Mouse (Mus musculus): ENCODE data around the gene Gm38655. TPM values are rescaled to one million over a fixed set of nuclear protein-coding genes. Genes with fewer than 3 reads are reported as not detected.
"Not testable (repeated sequence)": the region's sequence is repeated elsewhere in the genome, so short reads cannot be mapped to it uniquely, and the experiment has no call there.

The Gm38655 gene
- polyA plus RNA-seq, 1 experiment from 2014 or later, result not detected

DNA sequence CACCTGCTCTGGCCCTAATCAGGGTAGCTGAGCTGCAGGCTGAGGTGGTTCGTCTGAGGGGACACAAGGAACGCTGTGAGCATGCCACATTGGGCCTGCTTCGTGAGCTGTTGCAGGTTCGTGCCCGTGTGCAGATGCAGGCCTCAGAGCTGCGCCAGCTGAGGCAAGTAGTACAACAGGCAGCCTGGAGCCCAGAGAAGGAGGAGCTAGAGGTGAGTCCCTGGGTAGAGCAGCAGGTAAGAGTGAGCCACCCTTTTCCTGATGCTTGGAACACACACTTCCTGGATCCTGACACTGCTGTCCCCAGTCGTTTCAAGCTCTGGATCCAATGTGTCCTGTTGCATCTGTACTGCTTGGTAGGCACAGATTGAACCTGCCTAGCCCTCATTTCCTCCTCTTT lies 11.9 kb downstream of the Gm38655 start:
- no peak for DNase-seq (ENCODE audit: low spot score)
- H3K9me3 ChIP-seq, result no peaks in the 10 kb centered on the region
- 78% methylated on average over 7 of the region's 7 CpGs for WGBS
- H3K4me3 ChIP-seq, result no peak overlapping the region
- no peaks in the 10 kb centered on the region for H3K27me3 ChIP-seq (replicated peaks; ENCODE audit: low read depth, poor library complexity, severe bottlenecking)
- peaks cover 38% of the 10 kb centered on the region for H3K36me3 ChIP-seq (replicated peaks)
- no peaks in the 10 kb centered on the region for H3K4me1 ChIP-seq
- no peak overlapping the region for H3K27ac ChIP-seq (replicated peaks)

DNA sequence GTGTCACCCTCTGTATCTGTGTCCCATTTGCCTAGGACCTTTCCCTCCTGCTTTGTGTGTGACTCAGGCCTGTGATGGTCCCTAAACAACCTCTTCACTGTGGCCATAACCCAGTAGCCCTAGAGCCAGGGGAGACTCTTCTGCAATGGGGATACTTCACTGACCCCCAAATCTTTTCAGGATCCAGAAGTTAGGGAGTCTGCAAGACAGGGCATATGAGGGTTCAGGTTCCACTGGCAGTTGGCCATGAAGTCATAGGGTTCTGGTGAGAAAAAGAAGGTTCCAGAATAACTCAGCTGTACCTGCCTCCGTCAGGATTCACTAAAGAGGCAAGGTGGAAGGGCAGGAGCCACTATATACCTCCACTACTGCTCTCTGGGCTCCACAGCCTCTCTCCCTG lies 13.1 kb downstream of the Gm38655 start, which contains the start of gene Ccdc154:
Ccdc154 (plus strand) TSS at position 301 of the 400 bp plus-strand sequence.
- no peak within 1 kb of the TSS for H3K27ac ChIP-seq (replicated peaks)
- peaks cover 50% of the 10 kb centered on the region for H3K36me3 ChIP-seq (replicated peaks)
- no peaks in the 10 kb centered on the region for H3K27me3 ChIP-seq (replicated peaks; ENCODE audit: low read depth, poor library complexity, severe bottlenecking)
- WGBS, result 83% methylated on average over 1 of the region's 1 CpGs
- no peaks in the 10 kb centered on the region for H3K4me1 ChIP-seq
- no peak within 1 kb of the TSS for H3K4me3 ChIP-seq
- no peaks in the 10 kb centered on the region for H3K9me3 ChIP-seq
- DNase-seq (ENCODE audit: low spot score), result no peak

DNA sequence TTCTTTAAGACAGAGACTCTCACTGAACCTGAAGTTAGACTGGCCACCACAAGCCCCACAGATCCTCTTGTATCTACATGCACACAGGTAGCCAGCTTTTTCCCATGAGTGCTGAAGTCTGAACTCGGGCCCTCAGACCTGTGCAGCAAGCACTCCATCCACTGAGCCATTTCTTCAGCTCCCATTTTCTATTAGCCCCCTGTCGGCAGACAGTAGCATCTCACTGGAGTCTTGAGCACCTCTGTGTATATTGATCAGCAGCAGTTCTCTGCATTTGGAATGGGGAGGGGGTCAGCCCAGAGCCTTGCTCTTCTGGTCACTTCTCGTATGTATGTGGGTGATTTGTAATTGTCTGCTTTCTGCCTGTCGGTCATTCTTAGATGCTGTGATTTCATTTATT lies 35.3 kb downstream of the Gm38655 start:
- 76% methylated on average over 4 of the region's 4 CpGs for WGBS
- H3K4me1 ChIP-seq, result no peaks in the 10 kb centered on the region
- H3K9me3 ChIP-seq, result no peaks in the 10 kb centered on the region
- no peak overlapping the region for H3K27ac ChIP-seq (replicated peaks)
- no peak overlapping the region for H3K4me3 ChIP-seq
- H3K27me3 ChIP-seq (replicated peaks; ENCODE audit: low read depth, poor library complexity, severe bottlenecking), result no peaks in the 10 kb centered on the region
- DNase-seq (ENCODE audit: low spot score), result peak; percentile 16
- H3K36me3 ChIP-seq (replicated peaks), result peaks cover 37% of the 10 kb centered on the region

DNA sequence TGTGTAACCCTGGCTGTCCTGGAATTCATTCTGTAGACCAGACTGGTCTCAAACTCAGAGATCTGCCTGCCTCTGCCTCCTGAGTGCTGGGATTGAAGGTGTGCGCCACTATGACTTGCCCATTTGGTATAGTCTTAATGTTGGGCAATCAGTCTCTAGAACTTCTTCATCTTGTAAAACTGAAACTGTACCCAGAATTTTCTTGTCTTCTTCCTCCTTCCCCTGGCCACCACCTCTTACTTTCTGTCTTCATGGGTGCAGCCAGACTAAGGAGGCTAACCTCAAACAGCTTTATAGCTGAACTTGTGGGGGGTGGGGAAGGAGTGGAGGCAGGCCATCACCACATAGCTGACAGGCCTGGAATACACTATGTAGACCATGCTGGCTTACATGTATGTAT lies 36.5 kb downstream of the Gm38655 start:
- Histone ChIP-seq H3K27ac (replicated peaks) (no peak overlapping the region), H3K4me3 (no peak overlapping the region), H3K9me3 (no peaks in the 10 kb centered on the region), H3K36me3 (replicated peaks) (peaks cover 27% of the 10 kb centered on the region), H3K4me1 (peaks cover 10% of the 10 kb centered on the region), H3K27me3 (replicated peaks; ENCODE audit: low read depth, poor library complexity, severe bottlenecking) (no peaks in the 10 kb centered on the region)
- DNase-seq (ENCODE audit: low spot score), result no peak
- 96% methylated on average over 1 of the region's 1 CpGs for WGBS

DNA sequence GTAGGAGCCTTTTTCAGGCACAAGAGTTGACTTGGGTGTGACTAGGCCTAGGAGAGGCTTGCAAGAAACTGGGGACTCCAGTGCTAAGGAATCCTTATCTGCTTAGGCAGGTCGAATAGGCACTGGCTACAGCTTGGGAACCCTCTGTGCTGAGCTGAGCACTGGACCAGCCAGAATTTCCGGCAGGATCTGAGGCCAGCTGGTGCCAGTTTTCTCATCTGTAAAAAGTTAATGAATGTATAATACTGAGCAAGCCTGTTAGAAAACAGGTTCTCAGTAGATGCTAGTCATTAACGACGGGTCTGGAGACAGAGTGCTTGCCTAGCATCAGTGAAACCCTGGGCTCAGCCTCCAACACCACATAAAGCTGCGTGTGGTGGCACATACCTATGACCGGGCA lies 39.6 kb downstream of the Gm38655 start:
- H3K4me1 ChIP-seq, result peaks cover 16% of the 10 kb centered on the region
- no peak overlapping the region for H3K4me3 ChIP-seq
- H3K27me3 ChIP-seq (replicated peaks; ENCODE audit: low read depth, poor library complexity, severe bottlenecking), result no peaks in the 10 kb centered on the region
- no peak overlapping the region for H3K27ac ChIP-seq (replicated peaks)
- H3K36me3 ChIP-seq (replicated peaks), result peaks cover 11% of the 10 kb centered on the region
- no peaks in the 10 kb centered on the region for H3K9me3 ChIP-seq
- no peak for DNase-seq (ENCODE audit: low spot score)
- 89% methylated on average over 6 of the region's 6 CpGs for WGBS

DNA sequence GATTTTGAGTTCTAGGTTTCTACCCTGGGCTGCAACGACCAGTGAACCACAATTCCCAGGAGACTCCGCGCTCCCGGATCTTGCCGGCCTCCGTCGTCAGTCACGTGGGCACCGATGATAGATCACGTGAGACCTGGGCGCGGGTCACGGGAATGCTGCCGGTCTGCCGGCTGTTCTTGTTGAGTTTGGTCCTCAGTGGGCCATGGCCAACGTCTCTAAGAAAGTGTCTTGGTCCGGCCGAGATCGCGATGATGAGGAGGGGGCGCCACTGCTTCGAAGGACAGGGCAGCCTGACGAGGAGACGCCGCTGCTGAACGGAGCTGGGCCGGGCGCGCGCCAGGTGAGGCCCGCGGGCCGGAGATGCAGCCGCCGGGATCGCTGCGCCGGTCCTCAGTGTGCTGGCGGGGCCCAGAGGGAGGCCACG lies 42.0 kb downstream of the Gm38655 start, which contains the start of gene Clcn7:
Clcn7 (plus strand) TSS at position 117 of the 424 bp plus-strand sequence.
- peak within 1 kb of the TSS; percentile 96 for H3K4me3 ChIP-seq
- peak; percentile 94 for DNase-seq (ENCODE audit: low spot score)
- no peaks in the 10 kb centered on the region for H3K27me3 ChIP-seq (replicated peaks; ENCODE audit: low read depth, poor library complexity, severe bottlenecking)
- H3K9me3 ChIP-seq, result no peaks in the 10 kb centered on the region
- peak within 1 kb of the TSS; percentile 81 for H3K27ac ChIP-seq (replicated peaks)
- peaks cover 16% of the 10 kb centered on the region for H3K4me1 ChIP-seq
- H3K36me3 ChIP-seq (replicated peaks), result peaks cover 8% of the 10 kb centered on the region; the same call in 1 of the 2 replicates
- WGBS, result under 1% methylated on average over 40 of the region's 40 CpGs

DNA sequence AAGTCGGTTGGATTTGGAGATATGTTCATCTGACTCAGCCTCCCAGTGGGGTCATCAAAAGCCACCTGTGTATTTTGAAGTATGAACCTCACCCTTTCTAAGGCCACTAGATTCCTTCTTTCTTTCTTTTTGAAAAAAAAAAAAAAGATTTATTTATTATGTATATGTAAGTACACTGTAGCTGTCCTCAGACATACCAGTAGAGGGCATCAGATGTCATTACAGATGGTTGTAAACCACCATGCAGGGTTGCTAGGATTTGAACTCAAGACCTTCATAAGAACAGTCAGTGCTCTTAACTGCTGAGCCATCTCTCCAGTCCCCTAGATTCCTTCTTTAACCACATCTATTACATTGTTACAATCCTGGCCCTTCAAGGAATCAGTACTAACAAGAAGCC lies 45.2 kb downstream of the Gm38655 start:
- H3K4me1 ChIP-seq, result peaks cover 16% of the 10 kb centered on the region
- H3K27ac ChIP-seq (replicated peaks), result no peak overlapping the region
- H3K9me3 ChIP-seq, result no peaks in the 10 kb centered on the region
- H3K4me3 ChIP-seq, result no peak overlapping the region
- H3K27me3 ChIP-seq (replicated peaks; ENCODE audit: low read depth, poor library complexity, severe bottlenecking), result no peaks in the 10 kb centered on the region
- 95% methylated on average over 1 of the region's 1 CpGs for whole genome bisulfite sequencing
- H3K36me3 ChIP-seq (replicated peaks), result no peaks in the 10 kb centered on the region
- DNase-seq (ENCODE audit: low spot score), result no peak

DNA sequence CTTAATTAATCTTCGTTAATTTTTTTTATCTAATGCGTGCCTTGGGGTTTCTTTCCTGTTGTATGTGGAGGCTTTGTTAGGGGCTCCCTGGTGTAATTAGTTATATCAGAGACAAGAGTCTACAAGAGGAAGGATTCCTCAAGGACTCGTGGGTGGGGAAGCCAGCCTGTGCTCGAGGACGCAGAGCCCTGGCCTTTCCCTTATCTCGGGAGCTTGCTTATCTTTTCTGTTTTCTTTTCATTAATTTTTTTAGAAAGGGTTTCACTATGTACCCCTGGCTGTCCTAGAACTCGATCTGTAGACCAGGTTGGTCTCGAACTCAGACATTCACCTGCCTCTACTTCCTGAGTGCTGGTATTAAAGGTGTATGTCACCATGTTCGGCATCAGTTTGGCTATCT lies 47.6 kb downstream of the Gm38655 start:
- WGBS, result 79% methylated on average over 9 of the region's 9 CpGs
- Histone ChIP-seq H3K9me3 (no peaks in the 10 kb centered on the region), H3K4me1 (no peaks in the 10 kb centered on the region), H3K4me3 (no peak overlapping the region), H3K27me3 (replicated peaks; ENCODE audit: low read depth, poor library complexity, severe bottlenecking) (no peaks in the 10 kb centered on the region), H3K27ac (replicated peaks) (no peak overlapping the region), H3K36me3 (replicated peaks) (no peaks in the 10 kb centered on the region)
- no peak for DNase-seq (ENCODE audit: low spot score)

DNA sequence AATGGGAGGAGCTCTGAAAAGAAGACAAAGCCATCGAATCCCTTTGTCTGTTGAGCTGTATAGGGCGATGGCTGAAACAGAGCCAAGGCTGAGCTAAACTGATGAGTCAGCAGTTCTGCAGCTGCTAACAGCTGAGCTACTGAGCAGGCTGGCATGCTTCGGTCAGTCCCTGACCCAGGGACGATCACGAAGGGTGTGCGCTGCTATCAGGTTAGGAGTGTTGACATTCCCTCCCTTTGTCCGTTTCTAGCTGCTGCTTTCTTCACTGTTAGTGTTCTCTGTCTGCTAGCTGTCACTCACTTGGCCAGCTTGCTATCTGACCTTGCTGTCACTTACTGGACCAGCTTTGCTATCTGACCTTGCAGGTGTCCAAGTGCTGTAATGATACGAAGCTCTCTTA lies 48.2 kb downstream of the Gm38655 start:
- DNase-seq (ENCODE audit: low spot score), result no peak
- Histone ChIP-seq H3K36me3 (replicated peaks) (no peaks in the 10 kb centered on the region), H3K27ac (replicated peaks) (no peak overlapping the region), H3K4me1 (no peaks in the 10 kb centered on the region), H3K9me3 (no peaks in the 10 kb centered on the region), H3K4me3 (no peak overlapping the region), H3K27me3 (replicated peaks; ENCODE audit: low read depth, poor library complexity, severe bottlenecking) (no peaks in the 10 kb centered on the region)
- WGBS, result 67% methylated on average over 8 of the region's 8 CpGs

DNA sequence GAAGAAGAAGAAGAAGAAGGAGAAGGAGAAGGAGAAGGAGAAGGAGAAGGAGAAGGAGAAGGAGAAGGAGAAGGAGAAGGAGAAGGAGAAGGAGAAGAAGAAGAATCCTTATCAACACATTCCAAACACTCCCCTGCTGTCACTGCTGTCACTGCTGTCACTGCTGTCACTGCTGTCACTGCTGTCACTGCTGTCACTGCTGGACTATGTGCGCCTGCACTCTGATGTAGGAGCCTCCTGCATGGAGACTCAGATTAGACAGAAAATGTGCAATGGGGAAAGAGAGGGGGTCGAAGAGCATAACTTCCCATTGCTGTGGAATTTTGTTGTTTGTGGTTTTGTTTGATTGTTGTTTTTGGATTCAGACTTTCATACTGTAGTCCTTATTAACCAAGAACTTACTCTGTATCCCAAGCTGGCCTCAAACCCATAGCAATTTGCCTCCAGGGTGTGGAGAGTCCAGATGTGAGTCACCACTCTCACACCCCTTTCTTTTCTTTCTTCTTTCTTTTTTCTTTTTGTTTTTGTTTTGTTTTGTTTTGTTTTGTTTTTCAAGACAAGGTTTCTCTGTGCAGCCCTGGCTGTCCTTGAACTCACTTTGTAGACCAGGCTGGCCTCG lies 49.7 kb downstream of the Gm38655 start:
- not testable (repeated sequence) for H3K27ac ChIP-seq (replicated peaks); H3K4me3 ChIP-seq; H3K27me3 ChIP-seq (replicated peaks; ENCODE audit: low read depth, poor library complexity, severe bottlenecking); DNase-seq (ENCODE audit: low spot score); H3K4me1 ChIP-seq; H3K36me3 ChIP-seq (replicated peaks); H3K9me3 ChIP-seq
- WGBS, result 75% methylated on average over 3 of the region's 3 CpGs

DNA sequence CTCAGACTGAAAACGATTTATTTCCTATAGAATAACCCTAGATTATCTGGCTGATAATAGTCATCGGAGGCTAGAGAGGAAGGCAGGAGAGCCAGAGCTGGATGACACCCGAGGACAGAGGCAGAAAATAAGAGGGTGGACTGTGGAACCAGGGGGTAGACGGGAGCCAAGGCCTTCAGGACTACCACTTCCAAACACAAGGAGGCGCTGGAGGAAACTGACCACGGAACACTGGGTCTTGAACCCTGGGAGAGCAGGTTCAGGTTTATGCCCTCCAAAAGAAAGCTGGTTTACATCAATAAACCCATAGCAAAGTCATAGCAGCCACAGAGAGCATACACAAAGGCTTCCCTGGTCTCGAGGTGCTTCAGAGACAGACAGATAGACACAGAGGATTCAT lies 51.3 kb downstream of the Gm38655 start:
- Histone ChIP-seq H3K9me3 (no peaks in the 10 kb centered on the region), H3K27me3 (replicated peaks; ENCODE audit: low read depth, poor library complexity, severe bottlenecking) (no peaks in the 10 kb centered on the region), H3K4me3 (no peak overlapping the region), H3K36me3 (replicated peaks) (no peaks in the 10 kb centered on the region), H3K4me1 (peaks cover 6% of the 10 kb centered on the region), H3K27ac (replicated peaks) (no peak overlapping the region)
- WGBS, result 28% methylated on average over 7 of the region's 7 CpGs
- peak; percentile 29 for DNase-seq (ENCODE audit: low spot score)
